Mouse (Mus musculus): ENCODE results near the gene Zfp39. TPM values are rescaled to one million over a fixed set of nuclear protein-coding genes. Genes with fewer than 3 reads are reported as not detected.

Gene Zfp39
- polyA plus RNA-seq, 1 experiment from 2014 or later: 4.3 TPM

DNA sequence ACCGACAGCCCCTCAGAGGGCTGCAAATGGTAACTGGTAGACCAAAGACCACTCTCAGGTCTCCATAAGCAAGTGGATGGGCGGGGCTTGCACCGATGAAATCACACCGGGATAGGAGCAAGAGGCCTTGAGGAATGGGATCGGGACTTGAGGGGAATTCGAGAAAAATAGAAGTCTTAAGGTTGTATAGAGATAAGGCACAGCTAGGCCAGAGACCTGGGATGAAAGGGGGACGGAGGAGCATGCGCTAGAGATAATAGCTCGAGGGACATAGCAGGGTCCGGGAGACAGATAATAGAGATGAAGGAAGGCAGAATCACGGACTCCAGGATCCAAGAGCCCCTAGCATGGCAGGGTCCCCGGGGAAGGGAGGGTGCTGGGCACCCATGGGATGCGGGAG lies 33.9 kb upstream of the Zfp39 start:
- 2% methylated on average over 13 of the region's 13 CpGs for WGBS
- H3K9me3 ChIP-seq: no peaks in the 10 kb centered on the region
- DNase-seq (ENCODE audit: low spot score): peak; percentile 45
- peaks cover 42% of the 10 kb centered on the region for H3K36me3 ChIP-seq
- H3K27me3 ChIP-seq (ENCODE audit: insufficient read depth, poor library complexity, severe bottlenecking): no peaks in the 10 kb centered on the region
- H3K4me3 ChIP-seq: peak overlapping the region; percentile 98
- peaks cover 38% of the 10 kb centered on the region for H3K4me1 ChIP-seq (replicated peaks)
- peak overlapping the region; percentile 96 for H3K27ac ChIP-seq

DNA sequence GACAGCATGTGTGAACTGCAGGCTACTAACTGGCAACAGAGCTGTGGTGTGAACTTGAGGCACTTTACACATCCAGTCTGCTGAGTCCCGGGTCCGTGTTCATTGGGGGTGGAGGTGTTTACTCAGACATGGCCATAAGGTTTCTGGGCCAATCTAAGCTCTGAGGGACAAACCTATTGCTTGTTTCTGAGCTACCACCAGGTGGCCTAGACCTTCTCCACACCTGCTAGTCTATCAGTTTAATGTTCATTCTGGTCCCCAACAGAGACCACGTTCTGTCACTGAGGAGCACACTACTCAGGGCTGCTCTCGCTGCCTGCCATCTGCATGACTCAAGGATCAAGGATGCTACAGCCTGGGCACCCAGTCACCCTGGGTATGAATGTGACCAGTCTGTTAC lies 27.6 kb upstream of the Zfp39 start:
- peaks cover 16% of the 10 kb centered on the region for H3K4me1 ChIP-seq (replicated peaks)
- WGBS: 90% methylated on average over 4 of the region's 4 CpGs
- no peak overlapping the region for H3K4me3 ChIP-seq
- no peaks in the 10 kb centered on the region for H3K27me3 ChIP-seq (ENCODE audit: insufficient read depth, poor library complexity, severe bottlenecking)
- H3K9me3 ChIP-seq: no peaks in the 10 kb centered on the region
- peaks cover 60% of the 10 kb centered on the region for H3K36me3 ChIP-seq
- no peak for DNase-seq (ENCODE audit: low spot score)
- H3K27ac ChIP-seq: no peak overlapping the region

DNA sequence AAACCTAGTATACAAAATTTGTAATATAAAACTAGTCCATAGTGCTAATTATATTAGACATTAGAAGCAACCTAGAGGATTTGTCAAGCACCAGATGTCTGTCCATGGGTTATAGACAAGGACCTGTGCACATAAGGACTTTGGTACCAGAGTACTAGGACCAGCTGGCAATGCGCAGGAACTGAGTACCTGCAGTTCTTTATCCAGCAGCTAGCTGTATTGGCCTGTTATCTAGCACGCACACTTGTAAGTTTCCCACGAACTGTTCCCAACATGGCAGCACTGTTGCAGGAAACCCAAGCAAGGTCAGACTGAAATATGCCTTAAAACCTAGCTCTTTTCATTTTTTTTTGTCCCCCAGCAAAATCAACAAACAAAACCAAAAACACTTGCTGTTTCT lies 26.2 kb upstream of the Zfp39 start:
- DNase-seq (ENCODE audit: low spot score): no peak
- Histone ChIP-seq H3K4me3 (no peak overlapping the region), H3K27me3 (ENCODE audit: insufficient read depth, poor library complexity, severe bottlenecking) (no peaks in the 10 kb centered on the region), H3K36me3 (peaks cover 47% of the 10 kb centered on the region), H3K9me3 (no peaks in the 10 kb centered on the region), H3K27ac (no peak overlapping the region), H3K4me1 (replicated peaks) (peaks cover 9% of the 10 kb centered on the region; the same call in 1 of the 2 replicates)
- WGBS: 96% methylated on average over 3 of the region's 3 CpGs

DNA sequence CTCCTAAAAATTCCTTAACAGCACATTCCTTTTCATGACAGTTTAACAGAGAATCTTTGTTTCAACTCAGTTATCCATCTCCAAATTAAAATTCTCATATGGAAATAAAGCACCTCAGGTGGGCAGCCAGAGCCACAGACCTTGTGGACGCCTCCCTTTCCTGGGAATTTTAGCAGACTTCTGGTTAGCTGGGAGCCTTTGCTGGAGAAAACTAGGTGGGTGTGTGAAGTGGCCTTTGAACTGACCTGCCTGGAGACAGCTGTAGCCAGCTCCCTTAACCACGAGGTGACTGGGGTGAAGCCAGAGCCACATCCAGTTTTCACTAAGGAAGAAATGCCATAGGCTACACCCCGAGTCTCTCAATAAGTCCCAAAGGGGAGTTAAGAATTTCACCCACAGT lies 25.6 kb upstream of the Zfp39 start:
- 58% methylated on average over 3 of the region's 3 CpGs for WGBS
- peaks cover 41% of the 10 kb centered on the region for H3K36me3 ChIP-seq
- H3K27me3 ChIP-seq (ENCODE audit: insufficient read depth, poor library complexity, severe bottlenecking): no peaks in the 10 kb centered on the region
- H3K4me3 ChIP-seq: no peak overlapping the region
- H3K9me3 ChIP-seq: no peaks in the 10 kb centered on the region
- no peak for DNase-seq (ENCODE audit: low spot score)
- H3K27ac ChIP-seq: no peak overlapping the region
- peaks cover 9% of the 10 kb centered on the region; the same call in 1 of the 2 replicates for H3K4me1 ChIP-seq (replicated peaks)

DNA sequence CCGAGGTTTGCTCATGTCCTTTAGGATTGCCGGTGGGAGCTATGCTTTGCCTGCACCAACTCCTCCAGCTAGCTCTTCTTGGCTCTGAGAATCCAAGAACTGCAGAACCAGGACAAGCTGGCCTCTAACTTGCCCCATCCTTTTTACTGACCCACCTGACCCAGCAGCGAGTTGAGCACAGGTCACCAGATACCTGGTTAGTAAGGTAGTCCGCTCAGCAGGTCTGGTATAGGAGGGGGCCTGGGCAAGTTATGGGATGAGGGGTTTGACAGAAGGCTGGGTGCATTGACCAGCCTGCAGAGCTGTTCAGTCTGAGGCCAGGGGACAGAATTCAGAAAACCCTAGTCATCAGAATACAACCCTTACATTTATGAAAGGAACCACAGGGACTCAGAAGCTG lies 25.0 kb upstream of the Zfp39 start:
- peak overlapping the region; percentile 80; the same call in 1 of the 2 replicates for H3K27ac ChIP-seq
- no peak for DNase-seq (ENCODE audit: low spot score)
- 84% methylated on average over 4 of the region's 4 CpGs for WGBS

DNA sequence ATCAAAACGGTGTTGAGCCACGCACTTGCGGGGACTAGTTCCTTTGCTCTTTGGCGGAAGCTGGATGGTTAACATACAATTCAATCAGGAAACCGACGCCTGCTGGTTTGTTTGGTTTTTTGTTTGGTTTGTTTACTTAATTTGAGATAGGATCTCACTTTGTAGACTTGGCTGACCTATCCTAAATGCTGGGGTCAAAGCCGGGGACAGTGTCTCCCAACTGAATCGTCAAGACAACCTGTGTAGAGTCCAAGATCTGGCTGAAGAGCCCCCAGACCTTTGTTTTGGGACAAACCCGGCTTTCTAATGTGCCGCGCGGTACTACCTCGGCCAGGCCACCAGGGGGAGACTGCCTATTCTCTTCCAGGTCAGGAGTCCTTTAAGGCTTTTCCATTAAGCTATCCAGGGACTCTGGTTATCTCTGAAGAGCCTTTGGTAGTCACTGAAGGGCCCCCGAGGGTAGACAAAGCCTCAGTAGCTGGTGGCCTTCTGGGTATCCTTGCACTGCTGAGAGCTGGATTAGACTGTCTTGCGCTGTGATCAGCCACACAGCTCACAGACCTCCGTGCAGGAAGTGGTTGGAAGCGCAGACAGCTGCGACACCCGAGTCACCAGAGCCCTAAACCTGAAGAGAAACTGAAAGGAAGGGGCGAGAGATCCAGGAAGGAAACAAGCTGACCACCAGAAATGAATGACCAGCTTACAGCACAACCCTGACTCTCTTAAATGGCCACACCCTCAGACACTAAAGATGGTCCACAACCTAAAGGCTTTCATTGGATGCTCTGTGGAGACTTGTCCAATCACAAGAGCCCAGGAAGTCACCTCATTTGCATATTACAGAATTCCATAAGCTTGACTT lies 24.0 kb upstream of the Zfp39 start:
- H3K9me3 ChIP-seq: no peaks in the 10 kb centered on the region
- 40% methylated on average over 20 of the region's 20 CpGs for WGBS
- peak; percentile 83 for DNase-seq (ENCODE audit: low spot score)
- no peaks in the 10 kb centered on the region for H3K27me3 ChIP-seq (ENCODE audit: insufficient read depth, poor library complexity, severe bottlenecking)
- peak overlapping the region; percentile 31 for H3K4me3 ChIP-seq
- H3K27ac ChIP-seq: peak overlapping the region; percentile 80
- peaks cover 9% of the 10 kb centered on the region; the same call in 1 of the 2 replicates for H3K4me1 ChIP-seq (replicated peaks)
- H3K36me3 ChIP-seq: peaks cover 25% of the 10 kb centered on the region

More for the DNA sequence above, 25.0 kb upstream of the Zfp39 start:
- Histone ChIP-seq H3K36me3 (peaks cover 35% of the 10 kb centered on the region), H3K9me3 (no peaks in the 10 kb centered on the region), H3K4me1 (replicated peaks) (peaks cover 9% of the 10 kb centered on the region; the same call in 1 of the 2 replicates), H3K27me3 (ENCODE audit: insufficient read depth, poor library complexity, severe bottlenecking) (no peaks in the 10 kb centered on the region), H3K4me3 (no peak overlapping the region)

DNA sequence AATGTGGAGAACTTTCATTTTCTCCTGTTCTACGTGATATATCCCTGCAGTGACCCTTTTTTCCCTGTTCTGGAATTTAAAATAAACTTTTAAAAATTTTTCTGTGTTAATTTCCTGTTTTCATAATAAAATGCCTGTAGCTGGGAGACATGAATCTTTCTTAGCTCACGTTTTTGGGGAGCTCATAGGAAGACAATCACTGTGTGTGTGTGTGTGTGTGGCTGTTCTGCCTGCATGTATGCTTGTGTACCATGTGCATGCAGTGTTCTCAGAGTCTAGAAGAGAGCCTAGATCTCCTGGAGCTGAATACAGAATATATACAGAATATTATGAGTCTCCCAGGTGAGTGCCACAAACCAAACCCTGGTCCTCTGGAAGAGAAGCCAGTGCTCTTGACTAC lies 23.0 kb upstream of the Zfp39 start:
- no peak for DNase-seq (ENCODE audit: low spot score)
- H3K4me3 ChIP-seq: no peak overlapping the region
- H3K4me1 ChIP-seq (replicated peaks): peaks cover 9% of the 10 kb centered on the region; the same call in 1 of the 2 replicates
- H3K27ac ChIP-seq: no peak overlapping the region
- WGBS: 81% methylated on average over 2 of the region's 2 CpGs
- peaks cover 15% of the 10 kb centered on the region for H3K36me3 ChIP-seq
- H3K9me3 ChIP-seq: no peaks in the 10 kb centered on the region
- no peaks in the 10 kb centered on the region for H3K27me3 ChIP-seq (ENCODE audit: insufficient read depth, poor library complexity, severe bottlenecking)

DNA sequence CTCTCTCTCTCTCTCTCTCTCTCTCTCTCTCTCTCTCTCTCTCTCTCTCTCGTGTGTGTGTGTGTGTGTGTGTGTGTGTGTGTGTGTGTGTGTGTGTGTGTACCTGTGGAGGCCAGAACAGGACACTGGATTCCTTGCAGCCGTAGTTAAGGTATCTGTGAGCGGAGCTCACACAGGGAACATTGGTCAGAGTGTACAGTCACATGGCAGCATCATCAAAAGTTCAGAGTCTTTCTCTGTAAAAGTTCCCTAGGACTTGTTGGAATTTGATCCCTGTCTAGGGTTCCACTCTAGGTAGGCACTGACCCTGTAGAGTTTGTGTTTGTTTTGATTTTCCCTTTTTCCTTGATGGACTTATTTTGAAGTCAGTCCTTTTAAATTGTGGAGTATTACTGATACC lies 22.6 kb upstream of the Zfp39 start:
- no peak overlapping the region for H3K4me3 ChIP-seq
- no peaks in the 10 kb centered on the region for H3K27me3 ChIP-seq (ENCODE audit: insufficient read depth, poor library complexity, severe bottlenecking)
- H3K36me3 ChIP-seq: peaks cover 11% of the 10 kb centered on the region
- H3K4me1 ChIP-seq (replicated peaks): peaks cover 9% of the 10 kb centered on the region; the same call in 1 of the 2 replicates
- DNase-seq (ENCODE audit: low spot score): no peak
- H3K27ac ChIP-seq: no peak overlapping the region
- no peaks in the 10 kb centered on the region for H3K9me3 ChIP-seq
- WGBS: 73% methylated on average over 3 of the region's 3 CpGs

DNA sequence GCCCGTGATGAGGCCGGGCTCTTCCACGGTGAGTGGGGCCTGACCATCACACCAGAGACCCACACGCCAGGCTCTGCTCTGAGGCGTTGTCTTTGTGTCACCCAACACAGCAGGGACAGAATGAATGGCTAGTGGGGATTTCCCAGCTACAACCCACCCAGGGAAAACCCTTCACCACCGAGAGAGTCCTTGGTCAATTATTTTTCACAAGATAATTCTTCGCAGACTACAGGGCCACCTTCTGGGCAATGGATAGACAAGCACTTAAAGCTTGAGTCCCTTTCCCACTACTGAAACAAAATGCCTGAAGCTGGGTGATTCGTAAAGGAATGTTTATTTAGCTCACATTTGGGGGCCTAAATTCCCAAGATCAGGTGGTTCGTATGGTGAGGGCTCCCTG lies 18.4 kb upstream of the Zfp39 start:
- Histone ChIP-seq H3K36me3 (no peaks in the 10 kb centered on the region), H3K4me1 (replicated peaks) (no peaks in the 10 kb centered on the region), H3K9me3 (no peaks in the 10 kb centered on the region), H3K4me3 (no peak overlapping the region), H3K27ac (no peak overlapping the region), H3K27me3 (ENCODE audit: insufficient read depth, poor library complexity, severe bottlenecking) (no peaks in the 10 kb centered on the region)
- 86% methylated on average over 9 of the region's 9 CpGs for WGBS
- DNase-seq (ENCODE audit: low spot score): no peak

DNA sequence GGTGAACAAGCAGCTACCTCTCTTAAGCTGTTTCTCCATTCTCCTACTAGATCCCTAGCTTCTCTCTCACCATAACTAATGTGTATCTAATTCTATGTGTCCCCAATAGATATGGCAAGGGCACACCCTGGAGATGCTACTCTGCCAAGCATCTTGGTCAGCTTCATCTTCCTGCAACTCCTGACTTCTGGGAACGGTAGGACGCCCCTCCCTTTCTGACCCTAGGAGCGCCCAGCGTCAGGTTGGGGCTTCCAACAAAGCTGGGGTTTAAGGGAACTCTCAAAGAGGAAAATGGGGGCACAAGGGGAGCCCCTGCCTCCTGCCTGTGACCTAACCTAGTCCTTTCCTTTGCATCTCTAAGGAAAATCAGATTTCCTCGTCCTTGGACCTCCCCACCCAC lies 14.7 kb upstream of the Zfp39 start:
- no peak for DNase-seq (ENCODE audit: low spot score)
- Histone ChIP-seq H3K4me1 (replicated peaks) (peaks cover 10% of the 10 kb centered on the region), H3K4me3 (no peak overlapping the region), H3K27me3 (ENCODE audit: insufficient read depth, poor library complexity, severe bottlenecking) (peaks cover 2% of the 10 kb centered on the region; the same call in 1 of the 2 replicates), H3K36me3 (no peaks in the 10 kb centered on the region), H3K27ac (no peak overlapping the region), H3K9me3 (no peaks in the 10 kb centered on the region)
- 78% methylated on average over 5 of the region's 5 CpGs for WGBS

DNA sequence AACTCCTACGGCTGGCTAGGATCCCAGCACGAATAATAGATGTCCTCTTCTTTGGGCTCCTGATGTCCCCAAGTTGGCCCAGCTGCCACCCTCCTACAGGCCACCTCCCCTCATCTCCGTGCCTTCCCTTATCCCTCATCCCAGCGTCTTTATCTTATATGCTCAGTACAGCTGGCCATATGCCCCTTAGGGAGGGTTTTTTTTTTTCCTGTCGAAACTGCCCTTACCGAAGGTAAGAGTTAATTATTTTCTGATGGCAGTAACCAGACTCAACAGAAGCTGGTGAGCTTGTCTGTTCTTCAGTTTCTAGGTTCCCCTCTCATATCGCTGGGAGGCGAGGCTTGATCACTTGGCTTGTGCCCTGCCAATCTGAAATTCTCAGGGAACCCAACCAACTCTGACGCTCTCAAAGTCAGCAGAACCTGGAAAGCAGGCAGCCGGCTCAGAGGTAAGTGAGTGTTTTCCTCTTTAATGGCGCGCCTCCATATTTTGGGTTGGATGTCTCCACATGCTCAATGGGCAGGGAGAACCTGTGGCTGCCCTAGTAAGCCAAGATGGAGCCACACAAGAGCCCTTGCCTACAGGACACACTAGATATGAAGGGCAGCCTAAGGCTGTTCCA lies 13.8 kb upstream of the Zfp39 start, which contains the start of gene Btnl10:
Gene Btnl10, plus strand, starts transcription at position 164 of the 622 bp plus-strand sequence.
- no peak for DNase-seq (ENCODE audit: low spot score)
- 87% methylated on average over 12 of the region's 12 CpGs for WGBS
- Histone ChIP-seq H3K9me3 (no peaks in the 10 kb centered on the region), H3K36me3 (no peaks in the 10 kb centered on the region), H3K27ac (no peak within 1 kb of the TSS), H3K4me1 (replicated peaks) (peaks cover 10% of the 10 kb centered on the region), H3K27me3 (ENCODE audit: insufficient read depth, poor library complexity, severe bottlenecking) (peaks cover 2% of the 10 kb centered on the region; the same call in 1 of the 2 replicates), H3K4me3 (no peak within 1 kb of the TSS)

DNA sequence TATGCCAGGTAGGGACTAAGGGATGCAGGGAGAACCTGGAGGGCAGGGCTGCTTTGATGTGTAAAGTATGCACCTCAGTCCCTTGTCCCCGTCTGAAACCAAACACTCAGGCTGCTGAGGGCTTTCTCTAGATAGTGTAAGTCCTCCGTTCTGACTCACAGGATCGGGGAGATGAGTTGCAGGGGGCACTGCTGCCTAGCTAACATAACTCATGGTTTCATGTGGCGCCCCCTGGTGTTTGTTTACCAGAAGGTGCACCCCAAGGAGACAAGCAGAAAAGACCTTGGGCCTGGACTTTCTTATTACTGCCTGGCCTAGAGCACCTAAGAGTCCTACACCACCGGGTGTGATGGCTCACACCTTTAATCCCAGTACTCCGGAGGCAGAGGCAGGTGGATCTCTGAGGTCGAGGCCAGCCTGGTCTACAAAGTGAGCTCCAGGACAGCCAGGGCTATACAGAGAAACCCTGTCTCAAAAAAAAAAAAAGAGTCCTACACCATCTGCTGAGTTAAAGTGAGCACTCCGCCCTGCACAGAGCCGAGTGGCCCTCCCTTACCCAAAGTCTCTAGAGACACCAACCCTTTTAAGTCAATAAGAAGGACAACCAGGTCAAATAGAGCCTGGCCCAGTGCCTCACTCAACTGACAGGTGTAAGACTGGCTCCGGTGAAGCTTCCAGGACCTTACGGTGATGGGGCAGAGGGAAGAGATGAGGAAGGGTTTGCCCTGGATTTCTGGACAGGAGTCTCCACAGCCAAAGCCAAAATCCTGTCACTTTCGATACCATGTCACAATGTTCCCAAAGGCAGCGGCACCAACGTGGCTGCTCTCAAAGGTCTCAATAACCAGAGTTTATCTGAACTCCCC lies 13.1 kb upstream of the Zfp39 start:
- WGBS: 56% methylated on average over 14 of the region's 14 CpGs
- peaks cover 2% of the 10 kb centered on the region; the same call in 1 of the 2 replicates for H3K27me3 ChIP-seq (ENCODE audit: insufficient read depth, poor library complexity, severe bottlenecking)
- peak; percentile 36 for DNase-seq (ENCODE audit: low spot score)

More for the DNA sequence above, 13.1 kb upstream of the Zfp39 start:
- no peaks in the 10 kb centered on the region for H3K36me3 ChIP-seq
- peaks cover 10% of the 10 kb centered on the region for H3K4me1 ChIP-seq (replicated peaks)
- H3K27ac ChIP-seq: no peak overlapping the region
- no peak overlapping the region for H3K4me3 ChIP-seq
- no peaks in the 10 kb centered on the region for H3K9me3 ChIP-seq
